Mouse (Mus musculus) urinary bladder, postnatal 14 days (tissue): Measurements from ENCODE around the gene Prim2.

Experiments
- DNase-seq: peaks from one replicate; pipeline ENCODE4 v3.0.0; 2021; ENCODE audit warnings: low spot score

The Prim2 gene

DNA sequence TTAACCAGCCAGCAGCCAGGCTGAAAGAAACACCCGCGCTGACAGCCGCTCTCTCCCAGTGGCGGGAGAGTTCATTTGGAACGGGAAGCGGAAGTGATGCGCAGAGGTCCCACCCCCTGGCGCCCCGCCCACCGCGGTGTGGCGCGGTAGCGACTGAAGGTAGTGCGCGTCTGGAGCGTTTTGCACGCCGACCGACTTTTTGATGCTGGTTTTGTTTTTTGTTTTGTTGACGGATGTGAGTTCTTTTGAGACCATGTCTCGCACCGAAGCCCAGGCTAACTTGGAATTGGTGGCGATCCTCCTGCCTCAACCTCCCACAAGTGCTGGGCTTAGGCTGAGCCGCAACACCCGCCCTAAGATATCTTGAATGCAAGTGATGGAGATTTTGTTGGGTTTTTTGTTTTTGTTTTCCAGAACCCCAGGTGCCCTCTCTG lies at the start of gene Prim2:
TSS of gene Prim2 (minus strand) at position 88 of the 434 bp plus-strand sequence.
- DNase-seq = peak; percentile 90

DNA sequence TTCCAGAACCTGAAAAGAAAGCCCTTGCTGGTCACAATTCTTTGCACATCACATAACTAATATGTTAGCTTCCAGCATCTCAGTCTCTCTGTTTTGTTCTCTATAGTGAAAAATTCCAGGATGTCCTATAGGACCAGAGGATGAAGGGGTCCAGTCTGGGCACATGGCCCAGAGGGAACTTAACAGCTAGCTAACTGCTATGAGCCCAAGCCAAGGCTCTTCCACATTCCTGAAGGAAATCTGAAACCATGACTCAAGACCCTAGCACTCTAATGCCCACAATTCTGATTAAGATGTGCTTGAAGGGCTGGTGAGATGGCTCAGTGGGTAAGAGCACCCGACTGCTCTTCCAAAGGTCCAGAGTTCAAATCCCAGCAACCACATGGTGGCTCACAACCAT lies 48.0 kb upstream of the Prim2 start:
- DNase-seq = no peak

DNA sequence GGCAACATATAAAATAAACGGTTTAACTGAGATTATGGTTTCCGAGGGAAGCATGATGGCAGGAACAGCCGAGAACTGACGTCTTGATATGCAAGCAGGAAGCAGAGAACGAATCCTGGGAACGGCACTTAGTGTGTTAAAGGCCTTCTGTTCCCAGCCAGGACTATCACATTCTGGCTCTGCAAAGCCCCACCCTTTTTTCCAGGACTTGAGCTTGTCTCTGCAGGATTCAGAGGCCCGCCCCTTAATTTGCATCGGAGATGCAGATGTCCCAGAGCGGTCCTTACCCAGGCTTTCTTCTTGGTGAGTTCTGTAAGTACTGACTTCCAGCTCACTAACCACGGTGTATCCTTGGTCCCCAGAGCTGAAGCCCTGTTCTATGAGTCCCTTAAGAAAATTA lies 45.2 kb upstream of the Prim2 start:
- DNase-seq = no peak

DNA sequence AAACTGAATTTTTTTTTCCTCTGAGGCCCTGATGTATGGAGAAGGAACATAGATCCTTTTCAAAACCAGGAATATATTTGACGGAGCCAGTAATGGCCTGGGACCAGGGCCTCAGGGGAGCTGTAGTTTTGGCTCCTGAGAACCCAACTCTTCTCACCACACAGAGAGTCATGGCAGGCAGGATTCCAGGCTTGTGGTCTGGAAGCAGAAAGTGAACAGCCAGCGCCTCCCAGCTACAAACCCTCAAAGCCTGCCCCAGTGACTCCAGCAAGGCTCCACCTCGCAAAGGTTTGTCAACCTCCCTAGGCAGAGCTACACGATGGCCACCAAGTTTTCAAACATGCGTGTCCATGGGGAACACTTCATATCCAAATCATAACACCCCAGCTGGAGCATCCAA lies 42.4 kb upstream of the Prim2 start:
- DNase-seq = no peak

DNA sequence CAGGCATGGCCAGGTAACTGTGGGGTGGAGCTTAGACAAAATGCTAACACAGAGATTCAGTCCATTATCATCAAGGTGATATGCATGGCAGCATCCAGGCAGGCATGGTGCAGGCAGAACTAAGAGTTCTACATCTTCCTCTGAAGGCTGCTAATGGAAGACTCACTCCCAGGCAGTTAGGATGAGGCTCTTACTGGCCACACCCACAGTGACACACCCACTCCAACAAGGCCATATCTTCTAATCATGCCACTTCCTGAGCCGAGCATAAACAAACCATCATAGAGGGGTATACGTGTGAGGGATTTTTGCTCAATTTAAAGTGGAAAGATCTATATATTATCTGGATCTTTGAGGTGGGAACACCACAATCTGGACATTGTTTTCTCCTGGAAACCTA lies 40.0 kb upstream of the Prim2 start:
- DNase-seq = no peak

DNA sequence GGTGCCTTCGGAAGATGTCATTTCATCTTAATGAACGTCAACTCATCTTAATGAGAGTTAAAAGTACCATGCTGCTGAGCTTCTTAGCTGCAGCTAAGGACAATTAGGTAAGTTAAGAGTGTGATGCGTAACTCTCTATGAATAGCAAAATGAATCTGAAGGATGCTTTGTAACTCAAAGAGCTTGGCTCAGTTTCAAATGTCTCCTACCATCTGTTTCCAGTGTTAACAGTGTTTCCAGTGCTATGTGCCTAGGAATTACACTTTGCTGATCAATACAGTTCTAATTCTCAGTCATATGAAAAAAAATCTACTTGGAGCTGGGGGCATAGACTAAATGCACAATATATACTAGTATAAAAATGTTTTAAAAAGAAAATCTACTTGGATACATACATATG lies 31.6 kb upstream of the Prim2 start:
- no peak for DNase-seq

DNA sequence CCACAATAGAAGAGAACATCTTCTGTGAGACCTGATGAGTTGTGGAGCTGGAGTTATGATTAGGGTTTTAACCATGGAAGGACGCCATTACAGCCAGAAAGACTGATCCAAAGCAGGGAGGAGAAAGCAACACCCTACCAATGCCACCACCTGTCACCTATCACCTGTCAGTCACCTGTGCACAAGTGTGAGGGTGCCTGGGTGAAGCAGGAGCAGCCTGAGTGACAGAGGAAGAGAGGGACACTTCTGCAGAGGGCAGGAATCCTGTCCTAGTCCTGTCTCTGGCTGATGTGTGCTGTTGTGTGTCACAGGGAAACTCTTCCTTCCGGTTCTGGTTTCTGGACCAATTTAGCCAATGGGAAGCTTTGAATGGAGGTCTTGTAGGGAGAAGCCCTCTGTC lies 26.4 kb upstream of the Prim2 start:
- no peak for DNase-seq

DNA sequence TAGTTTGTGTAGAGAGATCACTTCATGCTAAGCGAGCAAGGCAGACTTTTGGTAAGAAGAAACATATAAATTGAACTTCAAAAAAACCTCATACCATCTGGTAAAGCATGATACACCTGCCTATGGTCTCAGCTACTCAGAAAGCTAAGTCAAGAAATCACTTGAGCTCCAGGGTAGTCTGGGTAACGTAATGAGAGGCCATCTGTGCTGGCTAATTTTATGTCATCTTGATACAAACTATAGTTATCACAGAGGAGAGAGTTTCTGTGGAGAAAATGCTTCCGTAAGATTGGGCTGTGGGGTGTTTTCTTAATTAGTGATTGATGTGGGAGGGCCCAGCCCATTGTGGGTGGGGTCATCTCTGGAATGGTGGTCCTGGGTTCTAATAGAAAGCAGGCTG lies 24.3 kb upstream of the Prim2 start:
- no peak for DNase-seq

DNA sequence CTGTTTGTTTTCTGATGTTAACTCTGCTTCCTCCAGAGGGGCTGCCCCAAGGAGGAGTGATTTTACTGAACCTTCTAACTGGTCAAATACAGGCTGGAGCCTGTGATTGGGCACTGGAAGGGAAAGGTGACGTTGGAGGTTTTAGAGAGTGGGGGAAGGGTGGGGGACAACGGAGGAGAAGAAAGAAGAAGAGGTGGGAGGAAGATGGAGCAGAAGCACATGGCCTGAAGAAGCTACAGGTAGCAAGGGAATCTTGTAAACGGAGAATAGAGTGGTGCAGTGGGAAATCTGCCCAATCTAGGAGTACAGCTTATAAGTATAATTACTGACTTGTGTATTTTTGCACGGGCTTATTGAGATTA lies 20.5 kb upstream of the Prim2 start:
- no peak for DNase-seq

DNA sequence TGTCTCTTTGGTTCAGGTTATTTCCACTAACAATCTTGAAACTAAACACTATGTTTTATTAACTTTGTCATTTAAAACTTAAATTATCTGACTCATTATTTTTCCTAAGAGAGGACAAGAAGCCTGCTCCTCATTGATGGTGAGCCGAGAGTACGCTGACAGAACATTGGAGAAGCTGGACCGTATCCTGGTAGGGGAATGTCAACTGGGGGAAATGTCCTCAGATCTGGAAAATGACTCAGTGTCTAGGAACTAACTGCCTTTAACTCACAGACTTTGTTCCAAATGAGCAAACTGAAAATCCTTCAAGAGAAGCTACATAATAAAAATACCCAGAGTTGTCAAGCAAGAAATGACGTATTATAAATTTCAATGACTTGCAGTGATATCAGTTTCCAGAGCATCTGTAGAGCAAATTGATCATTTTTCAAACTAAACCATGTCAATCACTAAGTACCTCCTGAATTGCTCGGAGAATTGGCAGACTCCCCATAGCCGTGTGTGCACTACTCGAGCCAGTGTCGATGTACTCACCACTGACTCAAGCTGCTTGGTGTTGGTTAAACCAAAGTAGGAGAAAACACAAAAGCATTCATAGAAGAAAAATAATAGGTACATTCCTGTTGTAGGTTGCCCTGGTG lies 20.0 kb upstream of the Prim2 start:
- DNase-seq = no peak

DNA sequence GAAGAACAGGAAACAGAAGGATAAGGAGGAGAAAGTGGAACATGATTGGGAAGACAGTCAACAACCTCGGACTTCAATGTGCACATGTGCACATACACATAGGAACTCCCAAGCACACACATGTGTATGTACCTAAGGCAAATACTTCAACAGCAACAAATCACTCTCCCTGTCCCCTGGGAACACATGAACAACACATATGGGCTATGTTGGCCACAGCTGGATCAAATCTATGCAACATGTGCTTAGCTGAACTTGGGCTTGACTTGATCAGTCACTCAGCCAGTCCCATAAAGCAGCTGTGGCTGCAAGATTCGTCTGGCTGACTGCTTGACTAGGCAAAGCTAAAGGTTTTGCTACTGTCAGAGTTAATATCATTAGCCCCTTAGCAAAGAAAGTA lies 19.2 kb upstream of the Prim2 start:
- DNase-seq = no peak

DNA sequence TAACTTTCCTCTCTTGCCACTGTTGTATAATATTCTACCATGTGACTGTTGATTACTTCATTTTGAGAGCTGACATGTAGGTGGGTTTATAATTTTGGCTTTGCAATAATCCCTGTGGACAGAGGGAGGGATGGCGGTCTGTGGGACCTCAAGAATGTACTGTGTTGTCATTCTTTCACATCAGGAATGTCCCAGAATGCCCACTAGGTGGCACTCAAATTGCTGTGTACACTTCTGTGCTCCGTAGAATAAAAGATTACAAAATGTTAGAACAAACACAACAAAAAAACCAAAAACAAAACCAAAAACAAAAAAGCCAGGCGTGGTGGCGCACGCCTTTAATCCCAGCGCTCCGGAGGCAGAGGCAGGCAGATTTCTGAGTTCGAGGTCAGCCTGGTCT lies 14.9 kb upstream of the Prim2 start:
- peak; percentile 16 for DNase-seq

DNA sequence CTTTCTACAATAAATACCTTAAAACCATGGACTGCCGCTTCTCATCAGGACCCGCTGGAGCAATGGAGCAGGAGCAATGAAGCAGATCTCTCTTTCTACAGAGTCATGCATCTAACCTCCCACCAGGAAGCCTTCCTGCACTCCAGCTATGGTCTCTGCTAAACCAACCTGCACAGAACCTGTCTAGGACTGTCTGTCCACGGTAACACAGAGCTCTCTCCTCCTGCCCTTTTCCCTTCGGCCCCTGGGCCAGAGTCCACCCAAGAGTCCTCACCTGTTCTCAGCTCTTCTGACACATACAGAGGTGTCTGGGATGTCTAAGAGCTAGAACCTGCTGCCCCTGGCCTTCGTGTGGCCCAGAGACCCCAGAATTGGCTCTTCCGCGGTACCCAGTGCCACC lies 11.3 kb upstream of the Prim2 start:
- no peak for DNase-seq

DNA sequence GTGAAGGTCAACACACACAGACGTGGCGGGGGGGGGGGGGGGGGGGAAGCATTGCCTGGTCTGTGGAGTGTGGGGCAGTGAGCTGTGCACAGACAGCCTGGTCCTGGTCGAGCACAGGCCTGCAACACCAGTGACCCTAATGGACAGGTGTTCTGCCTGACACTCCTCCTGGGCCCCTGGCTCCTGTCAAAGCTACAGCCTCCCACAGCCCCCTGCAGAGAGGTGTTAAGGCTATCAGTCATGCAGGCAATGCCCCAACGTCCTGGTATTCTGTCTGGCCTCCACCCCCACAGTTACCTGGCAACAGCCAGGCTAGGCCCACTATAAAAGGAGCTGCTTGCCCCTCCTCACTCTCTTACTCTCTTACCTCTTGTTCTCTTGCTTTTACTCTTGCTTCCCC lies 10.8 kb upstream of the Prim2 start:
- DNase-seq = no peak

DNA sequence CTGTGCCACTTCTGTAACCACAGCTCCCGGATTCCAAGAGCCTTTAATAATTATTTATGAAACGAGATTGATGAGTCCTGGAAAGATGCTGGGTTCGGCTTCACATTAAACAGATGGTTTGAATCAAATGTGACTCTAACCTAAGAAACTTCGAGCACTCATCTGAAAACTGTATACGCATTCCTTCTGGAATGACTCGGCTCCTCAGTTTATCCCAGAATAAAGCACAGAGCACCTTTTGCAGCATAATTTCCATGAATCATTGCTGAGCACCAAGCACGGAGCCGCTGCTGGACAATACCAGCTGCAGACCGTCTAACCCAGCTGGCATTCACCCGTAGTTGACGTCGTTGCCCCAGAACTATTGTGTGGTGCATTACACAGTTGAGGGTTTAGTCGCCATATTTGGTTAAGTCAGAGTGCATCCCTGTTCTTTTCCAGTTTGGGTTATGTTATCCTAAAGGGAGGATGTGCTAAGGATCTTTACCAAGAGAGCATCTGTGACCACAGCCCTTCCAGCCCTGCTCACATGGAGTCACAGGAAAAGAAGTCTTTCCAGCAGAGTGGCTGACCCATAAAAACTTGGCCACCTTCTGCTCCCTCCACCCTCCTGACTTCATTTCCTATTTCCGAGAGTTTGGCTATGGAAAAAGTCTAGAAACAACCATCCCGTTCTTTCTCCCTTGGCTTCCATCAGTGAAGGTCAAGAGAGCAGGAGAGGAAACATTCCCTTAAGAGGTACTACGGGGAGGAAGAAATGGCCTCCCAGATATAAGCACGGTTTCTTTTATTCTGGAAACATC lies 3.8 kb upstream of the Prim2 start:
- DNase-seq = no peak

DNA sequence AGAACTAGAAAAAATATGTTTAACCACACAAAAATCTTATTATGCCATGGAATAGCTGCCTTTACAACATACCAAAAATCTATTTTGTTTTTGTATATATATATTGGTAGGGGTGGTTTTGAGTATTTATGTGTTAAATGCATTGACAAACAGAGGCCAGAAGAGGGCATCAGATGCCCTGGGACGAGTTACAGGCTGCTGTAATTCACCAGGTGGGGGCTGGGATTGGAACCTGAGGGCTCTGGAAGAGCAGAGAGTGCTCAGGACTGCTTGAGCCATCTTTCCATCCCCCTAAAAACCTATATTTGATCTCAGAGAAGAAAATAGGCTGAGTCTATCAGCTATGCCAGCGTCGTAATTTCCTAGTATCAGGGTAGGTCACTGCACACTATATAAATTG lies 2.9 kb upstream of the Prim2 start:
- DNase-seq = peak; percentile 42

DNA sequence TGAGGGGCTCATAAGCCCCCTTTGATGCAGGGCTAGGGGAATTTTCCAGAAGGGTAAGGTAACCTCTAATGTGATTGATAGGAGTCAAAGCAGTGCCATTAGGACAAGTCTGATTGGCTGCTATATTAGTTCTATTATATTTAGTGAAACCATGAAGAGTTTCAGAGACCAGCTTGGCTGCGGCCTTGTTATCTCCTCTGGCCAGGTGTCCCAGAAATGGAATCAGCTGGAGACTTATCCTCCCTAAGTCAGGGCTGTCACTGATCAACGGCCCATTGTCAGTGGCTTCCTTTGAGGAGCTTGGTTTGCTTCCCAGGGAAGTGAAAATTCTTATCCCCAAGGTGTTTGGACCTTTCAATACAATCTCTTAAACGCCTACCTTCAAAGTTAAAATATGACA lies 2.5 kb upstream of the Prim2 start:
- no peak for DNase-seq

DNA sequence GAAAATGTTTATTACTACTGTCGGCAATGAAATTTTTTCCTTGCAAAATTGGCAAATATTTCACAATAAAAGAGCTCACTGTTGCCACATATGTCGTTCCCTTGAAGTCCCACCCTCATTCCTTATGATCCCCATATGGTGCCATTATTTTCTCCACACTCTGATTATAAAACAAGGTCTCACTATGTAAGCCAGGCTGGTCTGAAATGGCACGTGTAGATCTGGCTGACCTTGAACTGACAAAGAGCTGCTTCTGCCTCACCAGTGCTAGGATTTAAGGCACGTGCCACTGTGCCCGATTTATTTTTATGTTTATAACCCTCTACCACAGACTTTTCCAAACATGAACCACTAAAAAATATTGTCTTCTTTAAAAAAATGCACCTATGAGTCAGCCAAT lies 1.8 kb upstream of the Prim2 start:
- no peak for DNase-seq

DNA sequence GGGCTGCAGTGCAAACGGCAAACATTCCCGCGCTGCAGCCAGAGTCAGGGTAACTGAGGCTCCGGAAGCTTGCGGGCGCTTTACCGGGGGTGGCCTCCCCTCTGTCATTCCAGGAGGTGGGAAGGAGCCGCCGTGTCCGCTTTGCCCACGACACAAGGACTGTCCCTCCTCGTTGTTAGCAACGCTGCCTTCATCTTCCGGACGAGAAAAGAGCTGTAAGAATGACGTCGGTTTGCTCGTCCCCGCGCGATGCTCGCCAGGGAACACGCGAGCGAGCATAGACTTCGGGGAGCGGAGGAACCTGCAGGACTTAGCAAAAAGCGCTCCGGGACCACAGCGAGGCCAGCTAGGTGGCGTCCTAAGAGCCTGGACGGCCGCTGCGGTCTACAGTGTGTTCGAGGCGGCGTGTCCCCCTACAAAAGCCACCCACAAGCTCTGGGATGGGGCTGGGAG lies 595 bp upstream of the Prim2 start:
- DNase-seq = peak; percentile 61

DNA sequence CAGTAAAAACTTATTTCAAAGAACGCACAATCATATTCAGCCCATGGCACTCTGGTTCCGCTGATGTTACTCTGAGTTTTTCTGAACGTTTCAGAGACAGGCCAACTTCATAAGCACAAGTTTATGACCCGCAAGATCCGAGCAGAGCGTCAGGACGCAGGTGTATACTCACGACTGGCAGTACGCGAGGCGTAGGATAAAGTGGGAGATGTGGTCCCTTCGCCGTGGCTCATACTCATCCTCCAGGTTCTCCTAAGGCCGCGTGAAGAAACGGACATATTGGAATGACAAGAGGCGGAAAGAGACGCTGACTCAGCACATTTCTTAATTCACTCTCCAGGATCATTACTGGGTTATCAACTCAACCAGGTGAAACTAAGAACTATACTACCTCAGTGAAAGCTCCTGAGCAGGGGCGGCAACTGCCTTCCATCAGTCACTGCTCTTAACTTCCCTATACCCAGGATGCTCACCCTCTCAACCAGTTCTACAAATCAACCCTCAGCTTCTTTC lies 5.9 kb downstream of the Prim2 start:
- DNase-seq = no peak

DNA sequence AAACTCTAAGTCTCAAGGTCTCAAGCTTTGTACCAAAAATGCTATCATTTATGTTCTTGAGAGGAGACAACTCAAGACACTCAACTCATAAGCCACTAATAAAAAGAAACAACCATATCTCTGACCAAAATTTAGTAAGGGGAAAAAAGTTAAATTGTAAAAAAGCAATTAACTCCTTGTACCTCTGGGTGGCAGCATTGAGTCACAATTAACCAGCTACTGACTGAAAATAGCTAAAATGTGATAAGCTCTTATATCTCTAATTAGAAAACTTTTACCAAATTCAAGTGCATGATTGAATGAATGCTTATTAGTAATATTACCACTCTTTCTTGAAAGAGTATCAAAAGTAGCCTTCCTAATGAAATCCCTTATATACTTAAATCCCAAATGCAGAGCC lies 6.4 kb downstream of the Prim2 start:
- no peak for DNase-seq

DNA sequence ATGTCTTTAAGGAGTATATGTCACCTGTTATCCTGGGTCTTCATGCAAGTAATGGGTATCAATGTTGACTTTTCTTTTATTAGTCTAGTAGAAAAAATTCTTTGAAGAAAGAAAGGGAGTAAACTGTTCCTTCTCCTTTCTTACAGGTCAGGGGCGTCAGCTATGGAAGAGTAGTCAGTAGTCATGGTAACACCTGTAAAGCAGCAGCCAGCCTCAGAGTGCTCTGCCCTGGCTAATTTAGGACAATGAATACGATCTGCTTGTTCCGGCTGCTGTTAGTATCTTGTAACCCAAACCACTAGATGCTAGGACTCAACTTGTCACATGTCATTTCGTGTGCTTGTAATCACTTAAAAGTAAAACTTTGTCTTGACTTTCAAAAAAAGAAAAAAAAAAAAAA lies 11.3 kb downstream of the Prim2 start:
- no peak for DNase-seq

DNA sequence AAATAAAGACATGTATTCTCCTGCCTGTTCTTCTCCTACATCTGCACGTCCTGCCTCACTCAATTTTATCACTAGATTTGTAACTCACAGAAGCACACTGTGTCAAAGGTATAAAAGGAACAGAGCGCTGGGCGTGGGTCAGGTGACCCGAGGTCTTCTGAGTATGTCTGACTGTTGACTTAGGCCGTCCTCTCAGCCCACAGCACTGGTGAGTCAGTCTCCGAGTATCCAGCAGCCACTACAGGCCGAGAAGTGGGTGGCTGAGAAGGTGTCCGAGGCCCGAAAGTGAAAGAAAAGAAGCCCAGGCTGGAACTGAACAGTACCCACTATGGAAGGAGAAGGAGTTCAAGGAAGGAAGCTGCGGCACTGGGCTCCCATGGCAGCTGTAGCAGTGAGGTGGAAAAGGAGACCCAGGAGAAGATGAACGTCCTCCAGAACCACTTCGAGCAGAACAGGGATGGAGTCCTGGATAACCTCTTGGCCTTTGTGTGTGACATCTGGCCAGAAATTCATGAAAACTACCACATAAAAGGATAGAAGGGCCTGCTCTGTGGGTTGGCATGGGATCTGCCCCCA lies 11.9 kb downstream of the Prim2 start:
- peak; percentile 27 for DNase-seq
